Mouse (Mus musculus): Measurements from ENCODE around the gene Gm49394. TPM values are rescaled to one million over a fixed set of nuclear protein-coding genes. Genes with fewer than 3 reads are reported as not detected.

The Gm49394 gene
- polyA plus RNA-seq, 1 experiment, result 0.01 TPM

- no peaks in the 10 kb centered on the region for H3K36me3 ChIP-seq (ENCODE audit: control insufficient read depth)
- H3K27me3 ChIP-seq (ENCODE audit: control insufficient read depth), result peaks cover 8% of the 10 kb centered on the region
- TF ChIP-seq TAL1 (IDR thresholded peaks at IDR 0.05; ENCODE audit: low read length) (no peak), GATA1 (IDR thresholded peaks at IDR 0.05; ENCODE audit: low read length) (no peak)
- peak overlapping the region; percentile 39 for H3K4me3 ChIP-seq (replicated peaks)
- H3K9me3 ChIP-seq (ENCODE audit: control insufficient read depth, low read length), result no peaks in the 10 kb centered on the region
- peaks cover 25% of the 10 kb centered on the region for H3K4me1 ChIP-seq (ENCODE audit: control insufficient read depth)
Measured at GRCm38 (mm10) chr7:142610627-142611406, 58.9 kb downstream of the Gm49394 start.

GRCm38 (mm10) chr7:142600921-142601320 lies 68.8 kb downstream of the Gm49394 start:
- no peaks in the 10 kb centered on the region for H3K4me1 ChIP-seq (ENCODE audit: control insufficient read depth)
- no peaks in the 10 kb centered on the region for H3K9me3 ChIP-seq (ENCODE audit: control insufficient read depth, low read length)
- TF ChIP-seq GATA1 (IDR thresholded peaks at IDR 0.05; ENCODE audit: low read length) (no peak), TAL1 (IDR thresholded peaks at IDR 0.05; ENCODE audit: low read length) (no peak)
- no peaks in the 10 kb centered on the region for H3K36me3 ChIP-seq (ENCODE audit: control insufficient read depth)
- H3K27me3 ChIP-seq (ENCODE audit: control insufficient read depth), result no peaks in the 10 kb centered on the region
- no peak overlapping the region for H3K4me3 ChIP-seq (replicated peaks)

Other genes with a start within 250 kb of the Gm49394 start
- gene Syt8, start 235.1 kb downstream of the Gm49394 start, polyA plus RNA-seq (2012), result not detected in 2 replicates
- gene Tnni2, start 228.1 kb downstream of the Gm49394 start, polyA plus RNA-seq (2012), result 0.22 TPM in 1 of 2 replicates, not detected in the other
- 0.05 and 0.21 TPM in 2 replicates for gene Lsp1, start 209.1 kb downstream of the Gm49394 start, polyA plus RNA-seq (2012)
- gene Tnnt3, start 171.1 kb downstream of the Gm49394 start, polyA plus RNA-seq (2012), result not detected in 2 replicates
- 0.90 and 2.4 TPM in 2 replicates for gene Mrpl23, start 137.3 kb downstream of the Gm49394 start, polyA plus RNA-seq (2012)
- 3.3 and 4.3 TPM in 2 replicates for gene Igf2, start 3.1 kb downstream of the Gm49394 start, polyA plus RNA-seq (2012)
- not detected in 2 replicates for gene Ins2, start 73.4 kb upstream of the Gm49394 start, polyA plus RNA-seq (2012)